Mouse (Mus musculus) megakaryocyte, embryonic 14.5 days (primary cell): ENCODE measurements at regions not wholly inside any gene's neighbourhood (a gene's known extent, or its start where the extent isn't known, plus 50 kb on each side); places are given as distances from the start of the nearest gene placed in this dataset.

Source experiments
- FLI1 ChIP-seq: IDR thresholded peaks from 2 replicates; pipeline ENCODE4 v1.6.1; 2012; ENCODE audit warnings: low read length, inconsistent platforms, mixed read lengths
- GATA1 ChIP-seq: IDR thresholded peaks from 3 replicates; pipeline ENCODE4 v1.6.1; 2012; ENCODE audit warnings: mixed read lengths, low read length, inconsistent platforms, borderline replicate concordance

DNA sequence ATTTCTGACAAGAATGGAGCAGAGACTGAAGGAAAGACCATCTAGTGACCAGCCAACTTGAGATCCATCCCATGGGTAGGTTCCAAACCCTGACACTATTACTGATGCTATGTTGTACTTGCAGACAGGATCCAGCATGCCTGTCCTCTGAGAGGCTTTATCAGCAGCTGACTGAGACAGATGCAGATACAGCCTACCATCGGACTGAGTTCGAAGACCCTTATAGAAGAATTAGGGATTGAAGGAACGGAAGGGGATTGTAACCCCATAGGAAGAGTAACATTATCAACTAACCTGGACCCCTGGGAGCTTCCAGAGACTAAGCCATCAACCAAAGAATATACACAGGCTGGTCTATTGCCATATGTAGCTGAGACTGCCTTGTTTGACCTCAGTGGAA is 183.1 kb upstream of the Adcy2 start:
- no peak for TF ChIP-seq GATA1
- TF ChIP-seq FLI1: no peak
